Mouse (Mus musculus): ENCODE results near the gene Lrrc36.

The Lrrc36 gene

DNA sequence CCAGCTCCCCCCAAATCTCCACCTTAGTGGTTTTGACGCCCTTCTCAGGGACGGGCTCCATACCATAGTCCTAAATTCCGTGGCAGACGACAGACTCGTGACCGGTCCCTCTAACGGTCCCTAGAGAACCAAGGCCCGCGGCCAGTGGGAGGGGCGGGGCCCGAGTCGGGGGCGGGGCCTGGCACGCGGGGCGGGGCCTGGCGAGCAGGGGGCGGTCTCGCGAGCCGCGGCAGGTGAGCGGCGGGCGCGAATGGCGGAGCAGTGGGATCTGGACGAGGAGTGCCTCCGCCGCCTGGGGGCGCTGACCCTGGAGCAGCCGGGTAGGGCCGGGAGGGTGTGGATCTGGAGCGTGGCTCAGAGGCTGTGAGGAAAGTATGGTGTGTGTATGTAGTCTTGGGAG lies at the start of gene Lrrc36, which contains the start of gene Kctd19:
Lrrc36 (plus strand) TSS at position 181 of the 400 bp plus-strand sequence.
Kctd19 (minus strand) TSS at position 112 of the 400 bp plus-strand sequence.
- in situ Hi-C loops (cut with MseI, MboI), result no loop called here

DNA sequence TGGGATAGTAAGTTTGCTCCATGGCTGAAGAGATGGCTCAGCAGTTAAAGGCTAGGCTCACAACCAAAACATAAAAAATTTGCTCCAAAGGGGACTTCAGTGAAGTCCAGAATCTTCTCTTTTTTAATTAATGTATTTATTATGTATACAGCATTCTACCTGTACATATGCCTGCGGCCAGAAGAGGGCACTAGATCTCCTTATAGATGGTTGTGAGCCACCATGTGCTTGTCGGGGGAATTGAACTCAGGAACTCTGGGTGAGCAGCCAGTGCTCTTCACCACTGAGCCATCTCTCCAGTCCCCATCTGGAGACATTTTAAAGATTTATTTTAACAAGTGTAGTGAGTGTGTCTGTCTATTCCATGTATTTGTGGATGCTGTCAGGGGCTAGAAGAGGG lies 46.3 kb upstream of the Lrrc36 start:
- in situ Hi-C loops (cut with MseI, MboI), result no loop called here

DNA sequence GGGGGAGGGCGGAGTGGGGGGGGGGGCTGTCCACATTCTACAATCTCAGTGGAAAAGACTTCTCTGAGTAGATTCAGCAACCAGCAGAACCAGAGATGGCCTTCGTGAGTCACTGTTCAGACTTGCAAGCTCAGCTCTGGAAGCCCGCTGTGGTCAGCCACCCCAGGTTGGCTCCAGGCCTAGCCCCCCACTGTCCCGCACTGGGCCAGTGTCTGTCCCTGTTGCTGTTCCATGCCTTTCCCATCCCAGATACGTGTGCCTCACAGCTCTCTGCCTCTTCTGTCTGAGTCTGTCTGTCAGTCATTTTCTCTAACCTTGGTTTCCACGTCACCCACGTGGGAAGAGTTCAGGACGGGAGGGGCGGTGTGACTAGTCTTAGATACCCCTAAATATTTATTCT lies 40.9 kb upstream of the Lrrc36 start:
- in situ Hi-C loops (cut with MseI, MboI), result no loop called here

DNA sequence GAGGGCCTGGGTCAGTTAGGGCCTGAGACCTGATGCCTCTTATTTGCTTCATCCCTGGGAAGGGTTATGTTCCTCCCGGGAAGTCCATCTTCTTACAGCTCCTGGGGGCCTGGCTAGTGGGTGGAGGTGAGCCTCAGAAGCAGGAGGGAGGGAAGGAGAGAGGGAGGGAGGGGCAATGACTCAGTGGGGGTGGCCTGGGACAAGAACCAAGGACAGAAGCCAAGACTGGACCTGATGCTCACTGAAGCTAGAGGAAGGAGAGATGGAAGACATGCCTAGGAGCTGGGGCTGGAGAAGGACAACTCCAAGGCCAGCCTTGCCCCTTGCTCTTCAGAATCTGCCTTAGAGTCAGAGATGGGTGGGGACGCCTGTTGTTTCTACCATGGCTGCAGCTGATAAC lies 40.3 kb upstream of the Lrrc36 start, which contains the start of gene Plekhg4:
Plekhg4 (plus strand) TSS at position 243 of the 400 bp plus-strand sequence.
- in situ Hi-C loops (cut with MseI, MboI), result no loop called here

DNA sequence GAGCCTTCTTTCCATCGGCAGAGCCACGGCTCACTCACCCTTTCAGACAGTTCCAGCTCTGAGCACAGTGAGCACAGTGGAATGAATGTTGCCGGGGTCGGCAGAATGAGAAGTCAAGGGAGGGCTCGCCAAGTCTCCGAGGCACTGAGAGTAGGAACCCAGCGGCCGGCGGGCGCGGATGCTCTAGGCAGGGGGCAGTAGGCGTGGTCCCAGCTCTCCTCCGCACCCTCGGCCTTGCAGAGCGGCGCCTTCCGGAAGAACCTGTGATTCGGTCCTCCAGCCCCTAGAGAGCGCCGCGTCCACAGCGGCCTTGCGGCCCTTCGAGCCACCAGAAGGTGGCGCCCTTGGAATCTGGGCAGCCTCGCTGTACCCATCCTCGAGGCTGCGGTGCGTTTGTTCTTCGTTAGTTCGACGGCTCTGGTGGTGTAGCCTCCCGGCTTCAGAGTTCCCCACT lies 38.8 kb upstream of the Lrrc36 start:
- in situ Hi-C loops (cut with MseI, MboI), result no loop called here

DNA sequence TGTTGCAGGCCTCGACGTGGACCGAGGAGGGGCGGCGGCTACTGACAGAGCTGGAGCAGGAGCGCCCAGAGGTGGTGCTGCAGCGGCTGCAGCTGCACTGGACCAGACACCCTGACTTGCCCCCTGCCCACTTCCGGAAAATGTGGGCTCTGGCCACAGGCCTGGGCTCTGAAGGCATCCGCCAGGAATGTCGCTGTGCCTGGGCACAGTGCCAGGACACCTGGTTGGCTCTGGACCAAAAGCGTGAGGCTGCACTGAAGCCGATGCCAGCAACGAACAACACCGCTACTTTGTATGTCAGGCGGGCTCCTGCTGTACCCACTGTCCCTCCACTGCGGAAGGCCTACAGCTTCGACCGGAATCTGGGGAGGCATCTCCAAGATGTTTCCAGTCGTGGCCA lies 34.7 kb upstream of the Lrrc36 start:
- in situ Hi-C loops (cut with MseI, MboI), result no loop called here

DNA sequence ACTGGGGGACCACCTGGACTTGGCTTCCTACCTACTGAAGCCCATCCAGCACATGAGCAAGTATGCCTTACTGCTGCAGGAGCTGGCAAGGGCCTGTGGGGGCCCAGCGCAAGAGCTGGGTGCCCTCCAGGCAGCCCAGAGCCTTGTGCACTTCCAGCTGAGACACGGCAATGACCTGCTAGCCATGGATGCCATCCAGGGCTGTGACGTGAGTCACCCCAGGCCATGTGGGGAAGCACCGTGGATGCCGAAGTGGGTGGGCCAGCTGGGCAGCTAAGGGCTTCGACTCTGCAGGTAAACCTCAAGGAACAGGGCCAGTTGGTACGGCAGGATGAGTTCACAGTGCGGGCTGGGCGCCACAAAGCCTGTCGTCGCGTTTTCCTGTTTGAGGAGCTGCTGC lies 33.1 kb upstream of the Lrrc36 start:
- in situ Hi-C loops (cut with MseI, MboI), result no loop called here

DNA sequence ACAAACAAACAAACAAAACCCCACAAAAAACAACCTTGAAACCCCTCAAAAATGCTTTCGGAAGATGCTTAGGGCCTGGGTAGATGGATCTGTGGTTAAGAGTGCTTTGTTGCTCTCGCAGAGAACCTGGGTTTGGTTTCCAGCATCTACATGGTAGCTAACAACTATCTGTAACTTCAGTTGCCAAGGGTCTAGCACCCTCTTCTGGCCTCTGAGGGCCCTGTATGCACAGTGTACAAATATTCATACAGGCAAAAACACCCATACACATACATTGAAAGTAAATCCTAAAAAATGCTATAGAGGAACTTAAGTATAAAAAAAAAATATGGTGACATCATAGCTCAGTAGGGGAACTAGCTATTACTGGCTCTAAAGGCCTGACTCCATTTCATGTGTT lies 29.3 kb upstream of the Lrrc36 start:
- in situ Hi-C loops (cut with MseI, MboI), result no loop called here

DNA sequence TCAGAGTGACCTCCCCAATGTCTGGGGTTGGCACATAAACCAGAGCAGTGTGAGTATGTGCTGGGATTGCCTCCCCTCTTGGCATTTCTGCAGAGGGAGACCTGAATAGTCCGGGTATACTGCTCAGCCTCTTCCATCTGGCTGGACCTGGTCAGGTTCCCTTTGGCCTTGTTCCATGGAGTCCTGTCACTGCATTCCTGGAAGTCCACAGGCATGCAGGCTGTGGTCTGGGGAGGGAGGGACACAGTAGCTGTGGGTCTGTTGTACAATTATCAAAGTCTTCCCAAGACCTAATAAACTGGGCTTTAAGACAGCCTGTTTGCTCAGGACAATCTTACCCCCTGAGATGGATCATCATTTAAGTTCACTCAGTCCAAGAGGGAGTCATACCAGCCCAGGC lies 26.2 kb upstream of the Lrrc36 start:
- in situ Hi-C loops (cut with MseI, MboI), result no loop called here

DNA sequence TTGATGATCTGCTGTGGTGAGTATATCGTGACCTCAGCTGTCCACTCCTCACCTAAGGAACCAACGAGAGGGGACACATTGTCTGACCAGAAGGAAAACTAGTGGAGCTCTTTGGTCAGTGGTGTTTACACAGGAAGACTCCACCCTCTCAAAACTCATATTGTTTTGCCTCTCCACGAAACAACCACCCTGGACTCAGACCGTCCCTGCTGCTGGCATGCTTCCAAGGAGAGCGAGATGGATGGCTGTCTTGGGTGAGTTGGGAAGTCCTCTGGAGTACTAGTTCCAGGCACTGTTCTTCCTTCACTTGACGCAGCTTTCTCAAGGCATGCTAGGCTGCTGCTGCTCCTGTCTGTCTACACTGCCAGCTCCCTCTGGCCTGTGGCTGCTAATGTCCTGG lies 24.3 kb upstream of the Lrrc36 start:
- in situ Hi-C loops (cut with MseI, MboI), result no loop called here

DNA sequence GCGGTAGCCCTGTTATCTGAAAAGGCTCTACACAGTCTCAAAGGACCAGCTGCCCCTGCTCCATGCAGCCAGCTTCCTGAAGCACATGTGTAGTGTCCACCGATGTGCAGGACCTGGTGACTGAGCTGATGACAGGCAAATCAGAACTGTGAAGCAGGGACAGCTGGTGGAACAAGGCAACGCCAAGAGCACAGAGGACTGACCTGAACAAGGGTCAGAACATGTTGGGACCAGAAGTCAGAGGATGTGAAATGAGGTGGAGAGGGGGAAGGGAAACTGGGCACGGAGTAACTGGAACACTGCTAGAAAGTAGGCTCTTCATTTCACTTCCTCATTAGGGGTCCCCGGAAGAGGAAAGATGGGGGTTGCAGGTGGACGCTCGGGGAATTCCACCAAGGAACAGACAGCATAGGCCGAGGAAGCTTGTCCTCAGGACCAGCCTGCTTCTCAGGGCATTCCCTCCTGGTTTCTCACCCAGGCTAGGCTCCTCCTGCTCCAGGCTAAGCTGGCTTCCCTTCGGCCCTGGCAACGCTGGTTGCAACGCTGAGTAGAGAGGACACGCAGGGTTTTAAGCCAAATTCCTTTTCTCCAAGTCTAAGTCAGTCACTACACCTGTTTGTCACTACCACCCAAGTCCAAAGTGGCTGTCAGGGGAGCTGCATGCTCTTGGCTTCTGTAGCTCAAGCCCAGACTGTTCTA lies 20.1 kb upstream of the Lrrc36 start:
- in situ Hi-C loops (cut with MseI, MboI), result no loop called here

DNA sequence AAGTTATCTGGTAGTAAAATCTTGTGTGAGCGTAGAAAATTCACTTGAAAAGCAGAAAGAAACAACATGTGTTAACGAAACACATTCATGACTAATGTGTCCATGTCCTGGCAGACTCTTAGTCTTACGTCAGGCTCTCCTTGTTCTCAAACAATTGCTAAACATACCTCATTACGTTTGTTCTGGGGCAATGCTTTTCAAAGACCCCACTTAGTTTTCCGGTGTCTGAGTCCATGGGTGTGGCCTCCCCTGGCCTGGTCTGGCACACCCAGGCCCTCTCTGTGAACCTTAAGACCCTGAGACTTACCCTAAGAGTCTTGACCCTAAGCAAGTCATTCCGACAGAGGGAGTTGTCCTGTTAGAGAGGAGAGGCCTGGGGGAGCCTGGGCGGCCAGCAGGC lies 19.5 kb upstream of the Lrrc36 start:
- in situ Hi-C loops (cut with MseI, MboI), result no loop called here

DNA sequence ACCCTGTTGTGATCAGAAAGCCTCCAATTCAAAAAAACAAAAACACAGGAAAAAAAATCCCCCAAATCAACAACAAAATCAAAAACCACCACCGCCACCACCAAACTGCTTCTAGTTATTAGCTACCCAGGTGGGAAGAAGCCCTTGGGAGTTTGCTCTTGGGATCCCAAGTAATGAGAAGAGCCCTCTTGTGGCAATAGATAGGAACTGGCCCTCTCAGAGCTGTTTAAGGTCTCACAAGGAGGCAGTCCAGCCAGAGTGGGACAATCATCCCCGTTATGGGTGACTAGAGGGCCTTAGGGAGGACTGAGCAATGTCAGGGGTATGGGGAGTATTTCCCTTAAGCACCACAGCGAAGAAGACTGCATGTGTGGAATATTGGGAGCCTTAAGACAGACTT lies 15.6 kb upstream of the Lrrc36 start:
- in situ Hi-C loops (cut with MseI, MboI), result no loop called here

DNA sequence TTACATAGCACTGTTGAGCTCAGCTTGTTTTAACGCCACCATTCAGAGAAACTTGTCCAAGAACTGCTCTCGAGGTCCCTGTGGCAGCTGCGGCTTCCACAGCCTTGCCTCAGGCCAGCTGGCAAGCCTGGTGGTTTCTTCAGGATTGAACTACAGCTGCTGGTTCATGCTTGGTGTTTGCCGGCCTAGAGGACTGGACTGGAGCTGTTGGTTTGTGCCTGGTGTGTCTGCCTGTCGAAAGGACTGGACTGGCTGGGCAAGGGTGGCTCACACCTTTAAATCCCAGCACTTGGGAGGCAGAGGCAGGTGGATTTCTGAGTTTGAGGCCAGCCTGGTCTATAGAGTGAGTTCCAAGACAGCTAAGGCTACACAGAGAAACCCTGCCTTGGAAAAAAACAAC lies 13.4 kb upstream of the Lrrc36 start:
- in situ Hi-C loops (cut with MseI, MboI), result no loop called here

DNA sequence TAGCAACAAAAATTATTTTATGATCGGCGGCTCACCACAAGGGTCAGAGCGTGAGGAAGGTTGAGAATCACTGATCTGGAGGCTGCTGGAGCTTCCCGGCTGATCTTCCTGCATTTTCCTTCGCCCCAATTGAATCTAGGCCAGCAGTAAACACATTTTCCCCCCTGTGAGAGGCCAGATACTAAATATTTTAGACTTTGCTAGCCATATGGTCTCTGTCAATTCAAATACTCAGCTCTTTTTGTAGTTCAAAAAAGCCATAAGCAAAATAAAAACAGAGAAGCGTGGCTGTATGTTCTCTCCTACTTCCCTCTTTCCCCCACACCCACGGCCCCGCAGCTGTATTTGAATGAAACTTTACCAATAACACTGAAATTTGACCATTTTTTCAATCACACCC lies 9.9 kb upstream of the Lrrc36 start:
- in situ Hi-C loops (cut with MseI, MboI), result no loop called here

DNA sequence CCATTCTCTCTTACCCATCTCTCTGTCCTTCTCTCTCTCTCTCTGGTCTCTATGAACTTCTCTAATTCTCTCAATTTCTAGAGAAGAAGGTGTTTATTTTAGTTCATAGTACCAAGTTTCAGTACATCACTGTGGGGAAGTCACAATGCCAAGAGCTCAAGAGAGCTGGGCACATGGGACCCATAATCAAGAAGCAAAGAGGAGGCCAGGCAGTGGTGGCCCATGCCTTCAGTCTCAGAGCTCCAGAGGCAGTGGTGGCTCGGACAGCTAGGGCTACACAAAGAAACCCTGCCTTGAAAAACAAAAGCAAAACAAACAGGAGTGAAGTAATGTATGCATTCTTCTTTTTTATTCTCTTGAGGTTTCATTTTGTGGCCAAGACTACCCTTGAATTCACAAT lies 8.9 kb upstream of the Lrrc36 start:
- in situ Hi-C loops (cut with MseI, MboI), result no loop called here

DNA sequence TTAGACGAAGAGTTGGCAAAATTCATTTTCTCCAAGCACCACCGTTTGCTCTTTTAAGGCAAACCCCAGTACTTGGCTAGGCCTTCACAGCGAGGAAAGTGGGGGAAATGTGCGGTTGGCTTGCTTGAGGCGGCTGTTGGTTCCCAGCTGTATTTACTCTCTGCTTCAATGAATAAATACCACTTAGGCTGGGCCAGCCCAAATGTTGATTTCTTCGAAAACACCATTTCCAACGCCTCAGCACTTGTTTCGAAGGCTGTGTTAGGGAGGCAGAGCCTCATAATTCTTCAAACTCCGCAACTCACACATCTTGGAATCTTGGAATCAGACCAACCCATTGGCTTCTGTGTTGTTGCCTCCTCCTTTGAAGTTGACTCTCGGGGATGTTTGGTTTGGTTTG lies 7.0 kb upstream of the Lrrc36 start:
- in situ Hi-C loops (cut with MseI, MboI), result no loop called here

DNA sequence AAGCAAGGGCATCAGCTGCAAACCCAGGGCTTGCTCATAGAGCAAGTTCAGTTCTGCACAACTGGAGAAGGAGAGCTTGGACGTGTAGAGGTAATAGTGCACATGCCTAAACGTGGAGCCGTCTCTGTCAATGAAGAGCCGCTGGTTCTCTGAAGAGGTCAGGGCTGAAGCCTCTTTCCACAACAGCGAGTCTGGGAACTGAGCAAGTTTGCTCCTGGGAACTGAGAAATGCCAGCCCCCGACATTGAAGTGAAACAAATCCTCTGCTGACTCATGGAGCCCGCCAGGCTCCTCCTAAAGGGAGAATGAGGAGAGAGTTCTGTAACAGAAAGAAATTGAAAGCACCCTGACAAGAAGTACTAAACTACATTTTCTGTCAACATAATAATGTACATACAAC lies 5.0 kb upstream of the Lrrc36 start:
- in situ Hi-C loops (cut with MseI, MboI), result no loop called here

DNA sequence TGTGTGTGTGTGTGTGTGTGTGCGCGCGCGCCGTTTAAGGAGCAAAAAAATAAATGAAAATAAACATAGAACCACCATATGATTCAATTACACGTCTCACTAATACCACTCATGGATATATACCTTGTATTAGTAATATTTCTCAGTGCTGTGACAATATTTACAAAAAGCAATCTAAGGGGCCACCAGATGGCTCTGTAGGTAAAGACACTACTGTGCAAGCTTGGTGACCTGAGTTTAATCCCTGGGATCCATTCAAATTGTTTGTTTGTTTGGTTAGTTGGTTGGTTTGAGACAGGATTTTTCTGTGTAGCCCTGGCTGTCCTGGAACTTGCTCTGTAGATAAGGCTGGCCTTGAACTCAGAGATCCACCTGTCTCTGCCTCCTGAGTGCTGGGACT lies 3.4 kb upstream of the Lrrc36 start:
- in situ Hi-C loops (cut with MseI, MboI), result no loop called here

DNA sequence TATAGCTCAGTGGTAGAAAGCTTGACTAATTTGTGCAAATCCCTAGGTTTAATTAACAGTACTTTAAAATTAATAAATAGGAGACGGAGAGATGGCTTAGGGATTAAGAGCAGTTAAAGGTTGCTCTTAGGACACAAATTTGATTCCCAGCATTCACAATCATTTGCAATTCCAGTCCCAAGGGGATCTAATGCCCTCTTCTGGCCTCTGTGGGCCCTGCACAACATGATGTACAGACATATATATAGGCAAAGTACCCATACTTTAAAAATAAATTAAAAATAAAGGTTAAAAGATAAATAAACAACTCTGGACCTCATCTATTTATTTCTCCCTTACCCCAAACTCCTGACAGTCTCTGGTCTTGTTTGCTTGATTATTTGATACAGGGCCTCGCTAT lies 5.6 kb downstream of the Lrrc36 start:
- in situ Hi-C loops (cut with MseI, MboI), result no loop called here

DNA sequence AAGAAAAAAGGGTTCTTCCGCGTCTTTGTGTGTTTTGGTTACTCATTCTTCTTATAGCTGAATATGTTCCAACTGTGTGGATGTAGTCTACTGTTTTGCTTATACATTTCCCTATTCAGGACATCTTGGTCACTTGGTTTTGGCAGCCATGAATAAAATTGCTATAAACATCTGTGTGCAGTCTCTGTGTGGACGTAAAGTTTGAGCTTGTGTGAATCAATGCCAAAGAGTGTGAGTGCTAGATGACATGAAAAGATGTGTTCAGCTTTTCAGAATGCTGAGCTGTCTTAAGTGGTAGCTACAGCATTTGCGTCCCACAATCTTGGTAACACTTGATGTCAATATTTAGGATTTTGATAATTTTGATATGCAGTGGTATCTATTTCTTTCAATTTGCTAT lies 6.4 kb downstream of the Lrrc36 start:
- in situ Hi-C loops (cut with MseI, MboI), result no loop called here

DNA sequence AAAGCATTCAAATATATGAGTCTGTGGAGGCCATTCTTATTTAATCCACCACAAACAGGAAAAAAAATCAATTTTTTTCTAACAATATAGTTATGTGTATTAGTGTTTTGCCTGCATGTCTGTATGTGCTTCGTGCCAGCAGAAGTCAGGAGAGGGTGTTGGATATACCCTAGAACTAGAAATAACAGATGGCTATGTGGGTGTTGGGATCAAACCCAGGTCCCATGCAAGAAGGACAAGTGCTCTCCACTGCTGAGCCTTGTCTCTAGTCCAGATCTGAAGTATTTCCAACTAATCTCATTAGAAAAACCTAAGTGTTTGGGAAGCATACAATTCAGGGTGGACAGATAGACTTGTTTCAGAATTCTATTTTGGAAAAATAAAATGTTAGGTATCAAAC lies 8.6 kb downstream of the Lrrc36 start:
- in situ Hi-C loops (cut with MseI, MboI), result no loop called here

DNA sequence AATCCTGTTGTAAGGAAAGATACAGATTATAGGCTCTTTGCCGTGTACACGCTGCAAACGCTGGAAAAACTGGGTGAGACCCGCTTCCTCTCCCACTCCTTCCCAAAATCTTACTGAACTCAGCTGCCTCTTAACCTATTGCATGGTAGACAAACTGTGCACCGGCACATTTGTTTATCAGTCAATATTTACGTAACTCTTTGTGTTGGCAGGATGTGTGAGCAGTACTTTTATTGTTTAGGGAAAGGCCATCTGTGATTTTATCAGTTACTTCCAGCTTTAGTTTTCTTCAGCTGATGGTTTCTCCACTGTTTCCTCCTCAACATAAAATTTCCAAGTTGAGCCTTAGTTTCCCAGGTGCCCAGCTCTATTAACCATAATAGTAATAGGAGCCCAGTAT lies 13.5 kb downstream of the Lrrc36 start:
- in situ Hi-C loops (cut with MseI, MboI), result no loop called here

All from mouse trophoblast stem cell (cell line).